Mouse (Mus musculus): ENCODE results near the gene Zfp867. TPM values are rescaled to one million over a fixed set of nuclear protein-coding genes. Genes with fewer than 3 reads are reported as not detected.

Gene Zfp867
- total and polyA plus RNA-seq, 3 experiments = 0.12 to 1.3 TPM; not detected in 1

- Histone ChIP-seq H3K27me3 (ENCODE audit: control insufficient read depth in 1 of 2, insufficient read depth in 2 of 2, low read length in 2 of 2) (peaks cover 0 to 3% of the 10 kb centered on the region in 2 experiments; a peak in 1 of 4 replicates), H3K4me3 (ENCODE audit: control insufficient read depth in 1 of 2, insufficient read depth in 1 of 2, low read depth in 2 of 2, low read length in 2 of 2) (no peak overlapping the region), H3K9me3 (replicated peaks; ENCODE audit: insufficient read depth, low read length) (no peaks in the 10 kb centered on the region), H3K79me2 (ENCODE audit: control insufficient read depth, insufficient read depth, low read length, poor library complexity) (no peaks in the 10 kb centered on the region), H3K36me3 (ENCODE audit: control insufficient read depth in 1 of 2, insufficient read depth in 2 of 2, low read length in 2 of 2) (peaks cover 0 to 14% of the 10 kb centered on the region in 2 experiments; a peak in 2 of 4 replicates), H3K4me1 (ENCODE audit: control insufficient read depth in 1 of 2, insufficient read depth in 2 of 2, low read length in 2 of 2) (peaks cover 0 to 16% of the 10 kb centered on the region in 2 experiments; a peak in 3 of 4 replicates), H3K27ac (ENCODE audit: control insufficient read depth, low read depth, low read length) (peak overlapping the region; percentile 8), H3K9ac (ENCODE audit: control insufficient read depth, low read depth, low read length, poor library complexity, severe bottlenecking) (no peak overlapping the region)
- DNase-seq (ENCODE audit: low read depth, low spot score) = peak; percentile 57
- TF ChIP-seq ZNF384 (IDR thresholded peaks at IDR 0.05; ENCODE audit: low read depth, low read length) (peak; percentile 81), TCF12 (IDR thresholded peaks at IDR 0.05; ENCODE audit: low read depth, low read length) (0 out of 2 replicates have a peak, but pooled peaks have one; percentile 8), ETS1 (IDR thresholded peaks at IDR 0.05; ENCODE audit: low read depth, low read length) (no peak), USF1 (IDR thresholded peaks at IDR 0.05; ENCODE audit: low read depth, low read length) (peak; percentile 83), CHD1 (IDR thresholded peaks at IDR 0.05; ENCODE audit: low read depth, low read length) (no peak), TAL1 (IDR thresholded peaks at IDR 0.05; ENCODE audit: low read length) (no peak), BHLHE40 (IDR thresholded peaks at IDR 0.05; ENCODE audit: borderline replicate concordance, low read depth, low read length) (peak; percentile 75), MAFK (IDR thresholded peaks at IDR 0.05; ENCODE audit: borderline replicate concordance, low read depth, low read length) (no peak), RCOR1 (IDR thresholded peaks at IDR 0.05; ENCODE audit: low read depth, low read length) (no peak), JUND (IDR thresholded peaks at IDR 0.05; ENCODE audit: low read depth, low read length) (no peak), SMC3 (IDR thresholded peaks at IDR 0.05; ENCODE audit: low read depth, low read length) (no peak), RAD21 (IDR thresholded peaks at IDR 0.05; ENCODE audit: low read depth, low read length) (no peak), KAT2A (conservative IDR thresholded peaks at IDR 0.05; ENCODE audit: low read depth, low read length) (no peak), NELFE (IDR thresholded peaks at IDR 0.05; ENCODE audit: low read depth, low read length) (no peak), MXI1 (IDR thresholded peaks at IDR 0.05; ENCODE audit: low read depth, low read length) (peak; percentile 46; the same call in 1 of the 2 replicates), CHD2 (IDR thresholded peaks at IDR 0.05; ENCODE audit: low read length) (no peak), E2F4 (IDR thresholded peaks at IDR 0.05; ENCODE audit: borderline replicate concordance, low read depth, low read length) (no peak), GATA1 (IDR thresholded peaks at IDR 0.05; ENCODE audit: low read depth, low read length) (peak; percentile 25; the same call in 1 of the 2 replicates), USF2 (IDR thresholded peaks at IDR 0.05; ENCODE audit: borderline replicate concordance in 1 of 2, insufficient read depth in 1 of 2, low read depth in 1 of 2, low read length in 2 of 2) (no peak), SIN3A (IDR thresholded peaks at IDR 0.05; ENCODE audit: low read length) (no peak), MAX (IDR thresholded peaks at IDR 0.05; ENCODE audit: low read length) (peak; percentile 90), TBP (IDR thresholded peaks at IDR 0.05; ENCODE audit: low read depth, low read length) (no peak), GABPA (IDR thresholded peaks at IDR 0.05; ENCODE audit: low read depth, low read length) (no peak), MAZ (IDR thresholded peaks at IDR 0.05; ENCODE audit: low read depth, low read length) (no peak), ZKSCAN1 (IDR thresholded peaks at IDR 0.05; ENCODE audit: low read depth, low read length) (no peak), POLR2AphosphoS5 (IDR thresholded peaks at IDR 0.05; ENCODE audit: borderline replicate concordance, low read depth, low read length) (no peak), CTCF (IDR thresholded peaks at IDR 0.05 in 2 of 3, conservative IDR thresholded peaks at IDR 0.05 in 1 of 3; ENCODE audit: control insufficient read depth in 1 of 3, insufficient read depth in 1 of 3, low read depth in 2 of 3, low read length in 3 of 3, poor library complexity in 1 of 3, severe bottlenecking in 1 of 3) (no peak), POLR2A (IDR thresholded peaks at IDR 0.05; ENCODE audit: control insufficient read depth in 1 of 2, insufficient read depth in 1 of 2, low read depth in 1 of 2, low read length in 2 of 2, poor library complexity in 1 of 2) (no peak; a peak in 1 of 4 replicates), MYB (IDR thresholded peaks at IDR 0.05; ENCODE audit: low read depth, low read length) (no peak), MEF2A (IDR thresholded peaks at IDR 0.05; ENCODE audit: extremely low read depth, insufficient replicate concordance, low read depth, low read length, poor library complexity, severe bottlenecking) (no peak), NRF1 (IDR thresholded peaks at IDR 0.05; ENCODE audit: insufficient read depth, low read depth, low read length, poor library complexity, severe bottlenecking) (no peak), HCFC1 (IDR thresholded peaks at IDR 0.05; ENCODE audit: low read depth, low read length) (no peak; the same call in 1 of the 2 replicates), ZMIZ1 (IDR thresholded peaks at IDR 0.05; ENCODE audit: low read depth, low read length) (no peak), MYC (IDR thresholded peaks at IDR 0.05; ENCODE audit: low read depth, low read length) (peak; percentile 86), EP300 (IDR thresholded peaks at IDR 0.05; ENCODE audit: low read depth in 1 of 2, low read length in 2 of 2) (peak in 1 of 2 experiments; percentile 19; a peak in 1 of 4 replicates), POLR2AphosphoS2 (IDR thresholded peaks at IDR 0.05; ENCODE audit: low read length) (no peak), ELF1 (IDR thresholded peaks at IDR 0.05; ENCODE audit: low read depth, low read length) (peak; percentile 71; the same call in 1 of the 2 replicates), ZC3H11A (IDR thresholded peaks at IDR 0.05; ENCODE audit: low read depth, low read length) (no peak)
These were observed 46.0 kb upstream of the Zfp867 start for GRCm38 (mm10) chr11:59518226-59518625.

Measured in MEL (cell line).